Mouse (Mus musculus): Measurements from ENCODE around the gene Aym1.

DNA sequence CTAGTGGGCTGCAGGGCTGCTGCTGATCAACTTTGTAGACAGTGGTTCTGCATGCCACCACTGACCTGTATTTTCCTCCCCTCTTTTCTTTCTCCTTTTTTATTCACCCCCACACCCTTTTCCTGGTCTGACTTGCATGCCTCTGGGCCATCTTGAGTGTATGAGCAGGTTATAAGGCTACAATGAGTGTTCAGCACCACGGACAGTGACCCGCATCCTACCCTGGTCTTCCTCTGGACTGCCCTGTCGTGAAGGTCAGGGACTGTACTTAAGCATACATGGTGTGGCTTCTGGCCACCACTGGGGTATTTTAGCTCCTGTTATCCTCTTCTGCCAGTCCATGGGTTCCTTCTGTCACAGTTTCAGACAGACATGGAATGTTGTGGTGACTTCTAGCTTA, 50.3 kb downstream of the Aym1 start:
- TF ChIP-seq ZNF384 (IDR thresholded peaks at IDR 0.05; ENCODE audit: low read depth, low read length) (no peak), ZC3H11A (IDR thresholded peaks at IDR 0.05; ENCODE audit: borderline replicate concordance, low read depth, low read length) (no peak), CHD2 (IDR thresholded peaks at IDR 0.05; ENCODE audit: low read depth, low read length) (no peak), HCFC1 (IDR thresholded peaks at IDR 0.05; ENCODE audit: borderline replicate concordance, insufficient read depth, low read length) (no peak), MAFK (IDR thresholded peaks at IDR 0.05; ENCODE audit: insufficient read depth, low read depth, low read length) (no peak)
